ENCODE assay signal across 8 mouse cellular contexts in the genomic region with DNA sequence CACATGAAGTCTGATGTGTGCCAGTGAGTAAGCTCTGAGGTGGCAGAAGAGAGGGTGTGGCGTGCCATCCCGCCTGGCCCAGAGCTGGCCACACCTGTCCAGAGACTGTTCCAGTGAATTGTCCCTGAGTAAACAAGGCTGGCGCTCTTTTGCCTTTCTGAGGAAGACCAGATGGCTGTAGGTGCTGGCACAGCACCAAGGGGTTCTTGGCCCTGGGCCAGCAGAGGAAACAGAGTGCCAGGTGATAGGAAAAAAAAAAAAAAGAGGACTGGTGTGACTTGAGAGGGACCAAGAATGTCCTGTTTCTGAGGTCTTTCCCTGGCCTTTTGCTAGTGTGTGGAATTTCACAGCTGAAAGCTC. TPM values are rescaled to one million over a fixed set of nuclear protein-coding genes. Genes with fewer than 3 reads are reported as not detected.
DNase-seq lines count a peak whose midpoint lies in the region; ATAC-seq and TF ChIP-seq lines count a peak whose summit lies in the region.

No protein-coding gene starts in this region.

- no peak for DNase-seq in hindbrain, embryonic 11.5 days (ENCODE audit: low spot score)
- DNase-seq in brain, adult 2 months (ENCODE audit: low read depth, low spot score), result peak; percentile 76
- peak; percentile 67 to 82 for DNase-seq in kidney, postnatal 4 days
- no peak for DNase-seq in ovary, postnatal 14 days (ENCODE audit: low spot score)
- no peak for DNase-seq in B cell, adult 2 months

- TF ChIP-seq CTCF in small intestine, adult 2 months (IDR thresholded peaks at IDR 0.05; ENCODE audit: extremely low read depth, insufficient read length, insufficient replicate concordance, low read depth, low read length), result no peak

- H3K27me3 ChIP-seq in hindbrain, embryonic 12.5 days, result no peaks in the 10 kb centered on the region
- no peaks in the 10 kb centered on the region for H3K27me3 ChIP-seq in hindbrain, embryonic 11.5 days (ENCODE audit: control insufficient read depth, insufficient read depth, low read length)
- no peaks in the 10 kb centered on the region for H3K27me3 ChIP-seq in heart, embryonic 16.5 days (ENCODE audit: control insufficient read depth, insufficient read depth, low read length)
- no peaks in the 10 kb centered on the region for H3K27me3 ChIP-seq in small intestine, adult 2 months (ENCODE audit: control insufficient read depth, insufficient read depth, low read length)

- H3K27ac ChIP-seq in hindbrain, embryonic 12.5 days, result 0 out of 2 replicates have a peak overlapping the region, but pooled peaks have one; percentile 17
- H3K27ac ChIP-seq in hindbrain, embryonic 11.5 days (ENCODE audit: low read depth, low read length), result no peak overlapping the region
- H3K27ac ChIP-seq in heart, embryonic 16.5 days (ENCODE audit: low read length), result peak overlapping the region; percentile 61
- H3K27ac ChIP-seq in small intestine, adult 2 months (ENCODE audit: insufficient read depth, low read depth, low read length), result peak overlapping the region; percentile 92

- ATAC-seq in hindbrain, embryonic 12.5 days (ENCODE audit: low FRiP score), result no peak
- no peak for ATAC-seq in hindbrain, embryonic 11.5 days (ENCODE audit: low FRiP score)
- ATAC-seq in heart, embryonic 16.5 days (replicated peaks; ENCODE audit: extremely low read depth, insufficient read depth, low FRiP score), result peak; percentile 76

- whole genome bisulfite sequencing in hindbrain, embryonic 12.5 days, result 74% methylated on average over 3 of the region's 3 CpGs
- 84% methylated on average over 3 of the region's 3 CpGs for WGBS in hindbrain, embryonic 11.5 days
- 27% methylated on average over 3 of the region's 3 CpGs for WGBS in heart, embryonic 16.5 days
- 21% methylated on average over 3 of the region's 3 CpGs for WGBS in small intestine, adult 2 months

- H3K9ac ChIP-seq in hindbrain, embryonic 12.5 days, result no peak overlapping the region
- no peak overlapping the region for H3K9ac ChIP-seq in hindbrain, embryonic 11.5 days (ENCODE audit: low read depth, low read length)
- peak overlapping the region; percentile 33; the same call in 1 of the 2 replicates for H3K9ac ChIP-seq in heart, embryonic 16.5 days (ENCODE audit: low read length)

- no peak overlapping the region for H3K4me3 ChIP-seq in hindbrain, embryonic 12.5 days
- no peak overlapping the region for H3K4me3 ChIP-seq in hindbrain, embryonic 11.5 days (ENCODE audit: low read depth, low read length)
- H3K4me3 ChIP-seq in heart, embryonic 16.5 days (ENCODE audit: low read length), result no peak overlapping the region
- H3K4me3 ChIP-seq in small intestine, adult 2 months (ENCODE audit: low read depth, low read length), result no peak overlapping the region

- H3K4me1 ChIP-seq in hindbrain, embryonic 12.5 days, result peaks cover 12% of the 10 kb centered on the region; the same call in 1 of the 2 replicates
- H3K4me1 ChIP-seq in hindbrain, embryonic 11.5 days (replicated peaks; ENCODE audit: control insufficient read depth, insufficient read depth, low read length), result no peaks in the 10 kb centered on the region
- peaks cover 30% of the 10 kb centered on the region for H3K4me1 ChIP-seq in heart, embryonic 16.5 days (ENCODE audit: control insufficient read depth, insufficient read depth, low read length)
- peaks cover 22% of the 10 kb centered on the region; the same call in 1 of the 2 replicates for H3K4me1 ChIP-seq in small intestine, adult 2 months (ENCODE audit: control insufficient read depth, insufficient read depth, insufficient read length, low read length)

- H3K9me3 ChIP-seq in hindbrain, embryonic 12.5 days (replicated peaks), result no peaks in the 10 kb centered on the region
- no peaks in the 10 kb centered on the region for H3K9me3 ChIP-seq in hindbrain, embryonic 11.5 days (ENCODE audit: control insufficient read depth, low read length)
- H3K9me3 ChIP-seq in heart, embryonic 16.5 days (replicated peaks; ENCODE audit: control insufficient read depth, low read length), result no peaks in the 10 kb centered on the region

- H3K36me3 ChIP-seq in hindbrain, embryonic 12.5 days, result peaks cover 28% of the 10 kb centered on the region
- H3K36me3 ChIP-seq in hindbrain, embryonic 11.5 days (ENCODE audit: control insufficient read depth, insufficient read depth, low read length), result 0 out of 2 replicates have a peak, but pooled peaks cover under 1% of the 10 kb centered on the region
- H3K36me3 ChIP-seq in heart, embryonic 16.5 days (ENCODE audit: control insufficient read depth, insufficient read depth), result peaks cover 3% of the 10 kb centered on the region; the same call in 1 of the 2 replicates
- H3K36me3 ChIP-seq in small intestine, adult 2 months (ENCODE audit: control insufficient read depth, insufficient read depth, low read length), result 0 out of 2 replicates have a peak, but pooled peaks cover 4% of the 10 kb centered on the region

- no peak for TF ChIP-seq POLR2A in small intestine, adult 2 months (IDR thresholded peaks at IDR 0.05; ENCODE audit: low read depth, low read length)

- no peak overlapping the region for H3K4me2 ChIP-seq in hindbrain, embryonic 12.5 days (replicated peaks)
- no peak overlapping the region for H3K4me2 ChIP-seq in hindbrain, embryonic 11.5 days (replicated peaks; ENCODE audit: low read depth, low read length)
- no peak overlapping the region for H3K4me2 ChIP-seq in heart, embryonic 16.5 days (ENCODE audit: low read depth, low read length)

RNA-seq across cellular contexts. Expression of gene Pcbp1, which starts 43.3 kb away (rescaled TPM):
- polyA plus RNA-seq in hindbrain, embryonic 12.5 days (2016; fragmentation: Nextera tagmentation; extraction: Ambion mirVana), result 557 and 561 TPM in 2 replicates
- polyA plus RNA-seq in hindbrain, embryonic 11.5 days (2014; fragmentation: Nextera tagmentation; extraction: Ambion mirVana), result 382 and 432 TPM in 2 replicates
- 149 and 264 TPM in 2 replicates for polyA plus RNA-seq in heart, embryonic 16.5 days (2015; fragmentation: Nextera tagmentation; extraction: Ambion mirVana)
- polyA plus RNA-seq in small intestine, adult 2 months (2012; rRNA removed), result 244 and 314 TPM in 2 replicates

RNA-seq across cellular contexts. Expression of gene Asprv1, which starts 58.5 kb away (rescaled TPM):
- polyA plus RNA-seq in hindbrain, embryonic 12.5 days (2016; fragmentation: Nextera tagmentation; extraction: Ambion mirVana), result 0.39 and 0.67 TPM in 2 replicates
- 0.25 and 0.88 TPM in 2 replicates for polyA plus RNA-seq in hindbrain, embryonic 11.5 days (2014; fragmentation: Nextera tagmentation; extraction: Ambion mirVana)
- 0.64 and 0.86 TPM in 2 replicates for polyA plus RNA-seq in heart, embryonic 16.5 days (2015; fragmentation: Nextera tagmentation; extraction: Ambion mirVana)
- polyA plus RNA-seq in small intestine, adult 2 months (2012; rRNA removed), result 0.20 and 0.23 TPM in 2 replicates

Comparison
In these comparisons a context has a peak if more than half of its experiments do, and no peak if none do; other contexts are left out.
1. DNase-seq: peak in brain, adult 2 months (single experiment) and kidney, postnatal 4 days (2 of 2); none in hindbrain, embryonic 11.5 days (single experiment), ovary, postnatal 14 days (single experiment) and B cell, adult 2 months (0 of 2).